Mouse (Mus musculus) myocyte (in vitro differentiated cells): ENCODE results near the gene Arl6ip4. TPM values are rescaled to one million over a fixed set of nuclear protein-coding genes. Genes with fewer than 3 reads are reported as not detected.
A peak's percentile ranks its signal among the peaks of the same experiment; 100 is the strongest.

Experiments used
- H3K27me3 ChIP-seq: one replicate; pipeline ENCODE4 v1.6.1; 2011; ENCODE audit not compliant: control insufficient read depth, insufficient read depth, insufficient read length
- H3K36me3 ChIP-seq: one replicate; pipeline ENCODE4 v1.6.1; 2011; ENCODE audit not compliant: control insufficient read depth, insufficient read depth
- H3K4me2 ChIP-seq: one replicate; pipeline ENCODE4 v1.6.1; 2011; ENCODE audit warnings: low read depth, control low read depth
- H3K4me3 ChIP-seq: one replicate; pipeline ENCODE4 v1.5.1; 2011; ENCODE audit warnings: mild to moderate bottlenecking, control low read depth, moderate library complexity
- H3K79me2 ChIP-seq: one replicate; pipeline ENCODE4 v1.6.1; 2011; ENCODE audit not compliant: control insufficient read depth, insufficient read depth
- H3ac ChIP-seq: one replicate; pipeline ENCODE4 v1.6.1; 2011; ENCODE audit not compliant: control insufficient read depth, insufficient read length
- CEBPB ChIP-seq: IDR thresholded peaks from 2 replicates; pipeline ENCODE4 v1.6.1; 2011; ENCODE audit warnings: mild to moderate bottlenecking, moderate library complexity; ENCODE audit not compliant: poor library complexity, insufficient read depth, severe bottlenecking
- E2F4 ChIP-seq: IDR thresholded peaks from one replicate; pipeline ENCODE4 v1.6.1; 2011; ENCODE audit warnings: mild to moderate bottlenecking, control low read depth, moderate library complexity; ENCODE audit not compliant: insufficient read depth
- MAX ChIP-seq: IDR thresholded peaks from one replicate; pipeline ENCODE4 v1.6.1; 2011; ENCODE audit warnings: low read depth, mild to moderate bottlenecking, control low read depth
- MYOD1 ChIP-seq, 3 experiments: IDR thresholded peaks; one replicate each; pipeline ENCODE4 v1.6.1; 2011; ENCODE audit warnings: control low read depth in 2 of 3, low read depth in 2 of 3, mild to moderate bottlenecking in 2 of 3, moderate library complexity in 1 of 3; ENCODE audit not compliant: insufficient read length in 2 of 3, control insufficient read depth in 1 of 3
- MYOG ChIP-seq, 3 experiments: IDR thresholded peaks; one replicate each; pipeline ENCODE4 v1.6.1; 2011; ENCODE audit warnings: control low read depth in 2 of 3, low read depth in 2 of 3, mild to moderate bottlenecking in 2 of 3; ENCODE audit not compliant: insufficient read length in 2 of 3, control insufficient read depth in 1 of 3, insufficient read depth in 1 of 3
- POLR2A ChIP-seq: IDR thresholded peaks from one replicate; pipeline ENCODE4 v1.6.1; 2011; ENCODE audit warnings: low read depth, mild to moderate bottlenecking, control low read depth, moderate library complexity; ENCODE audit not compliant: insufficient read length
- POLR2AphosphoS2 ChIP-seq: IDR thresholded peaks from one replicate; pipeline ENCODE4 v1.6.1; 2011; ENCODE audit warnings: low read depth, control low read depth; ENCODE audit not compliant: insufficient read length
- REST ChIP-seq: IDR thresholded peaks from one replicate; pipeline ENCODE4 v1.6.1; 2011; ENCODE audit warnings: mild to moderate bottlenecking, control low read depth, moderate library complexity; ENCODE audit not compliant: insufficient read depth, insufficient read length
- SRF ChIP-seq: IDR thresholded peaks from one replicate; pipeline ENCODE4 v1.6.1; 2011; ENCODE audit warnings: low read depth; ENCODE audit not compliant: control insufficient read depth, insufficient read length
- TCF12 ChIP-seq: IDR thresholded peaks from one replicate; pipeline ENCODE4 v1.6.1; 2011; ENCODE audit warnings: mild to moderate bottlenecking, control low read depth; ENCODE audit not compliant: poor library complexity, insufficient read depth, severe bottlenecking
- TCF3 ChIP-seq: IDR thresholded peaks from one replicate; pipeline ENCODE4 v1.6.1; 2011; ENCODE audit warnings: low read depth, control low read depth; ENCODE audit not compliant: insufficient read length
- USF1 ChIP-seq: IDR thresholded peaks from one replicate; pipeline ENCODE4 v1.6.1; 2011; ENCODE audit warnings: low read depth, mild to moderate bottlenecking, control low read depth, moderate library complexity
- polyA plus RNA-seq: library from polyadenylated mRNA; unstranded; fragments of >200 nt; fragmentation: generic; extraction: Trizol; gene quantifications from one replicate; pipeline ENCODE4 v1.2.1, GENCODE M21; 2012; ENCODE audit warnings: missing spikeins

Arl6ip4 gene
- polyA plus RNA-seq, 1 experiment, result 55.0 TPM

- Histone ChIP-seq H3K79me2 (no peaks in the 10 kb centered on the region), H3K36me3 (no peaks in the 10 kb centered on the region), H3K4me2 (no peak overlapping the region), H3K4me3 (no peak overlapping the region), H3ac (no peak overlapping the region), H3K27me3 (no peaks in the 10 kb centered on the region)
- no peak for TF ChIP-seq SRF
- TF ChIP-seq MYOD1 (IDR thresholded peaks at IDR 0.05; ENCODE audit: control insufficient read depth in 1 of 3, insufficient read length in 2 of 3, low read depth in 2 of 3), result no peak
- TF ChIP-seq MAX, result no peak
- TF ChIP-seq USF1, result no peak
- TF ChIP-seq TCF12, result no peak
- no peak for TF ChIP-seq POLR2A
- no peak for TF ChIP-seq MYOG (IDR thresholded peaks at IDR 0.05; ENCODE audit: control insufficient read depth in 1 of 3, insufficient read depth in 1 of 3, insufficient read length in 2 of 3, low read depth in 2 of 3)
- no peak for TF ChIP-seq REST
- no peak for TF ChIP-seq POLR2AphosphoS2
- TF ChIP-seq E2F4, result no peak
- no peak for TF ChIP-seq TCF3
- no peak for TF ChIP-seq CEBPB
Measured at GRCm38 (mm10) chr5:124093852-124094604, 21.9 kb upstream of the Arl6ip4 start.

DNA sequence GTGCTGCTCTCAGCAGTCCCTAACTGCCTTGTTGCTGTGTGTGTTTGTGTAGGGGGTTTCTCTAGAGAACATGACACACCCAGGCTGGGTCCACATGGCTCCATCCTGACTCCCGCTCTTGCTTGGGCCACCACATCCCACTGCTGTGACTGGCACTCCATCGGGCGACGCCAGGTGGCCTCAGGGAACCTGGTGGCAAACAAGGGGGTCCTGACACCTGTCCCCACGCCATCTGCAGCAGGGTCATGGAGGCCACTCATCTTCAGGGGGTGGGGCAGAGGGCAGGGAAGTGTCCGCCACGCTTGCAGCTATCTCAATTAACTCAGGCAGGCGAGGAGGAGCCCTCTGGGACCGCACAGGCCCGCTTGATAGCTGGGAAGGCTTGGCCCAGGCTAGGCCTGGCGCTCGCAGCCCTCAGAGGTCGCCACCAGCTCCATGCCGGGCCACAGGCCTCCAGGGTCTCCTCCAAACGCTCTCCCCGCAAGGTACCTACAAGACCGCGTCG is 20.8 kb upstream of the Arl6ip4 start:
- TF ChIP-seq MYOD1 (IDR thresholded peaks at IDR 0.05; ENCODE audit: control insufficient read depth in 1 of 3, insufficient read length in 2 of 3, low read depth in 2 of 3) (peak in 2 of 3 experiments; percentile 20 to 33), TCF3 (no peak), MAX (no peak)
- Histone ChIP-seq H3K4me2 (peak overlapping the region; percentile 67), H3ac (no peak overlapping the region), H3K27me3 (no peaks in the 10 kb centered on the region), H3K4me3 (peak overlapping the region; percentile 7), H3K36me3 (no peaks in the 10 kb centered on the region), H3K79me2 (no peaks in the 10 kb centered on the region)

- no peak within 1 kb of the TSS for H3ac ChIP-seq
- H3K36me3 ChIP-seq, result no peaks in the 10 kb centered on the region
- no peaks in the 10 kb centered on the region for H3K79me2 ChIP-seq
- H3K4me3 ChIP-seq, result peak within 1 kb of the TSS; percentile 7
- peak within 1 kb of the TSS; percentile 67 for H3K4me2 ChIP-seq
- H3K27me3 ChIP-seq, result no peaks in the 10 kb centered on the region
- TF ChIP-seq REST (no peak), POLR2A (peak; percentile 58)
Measured at GRCm38 (mm10) chr5:124095596-124096232, 20.2 kb upstream of the Arl6ip4 start, which contains the start of gene Abcb9. Gene Abcb9 (minus strand): TSS chr5:124095798.

DNA sequence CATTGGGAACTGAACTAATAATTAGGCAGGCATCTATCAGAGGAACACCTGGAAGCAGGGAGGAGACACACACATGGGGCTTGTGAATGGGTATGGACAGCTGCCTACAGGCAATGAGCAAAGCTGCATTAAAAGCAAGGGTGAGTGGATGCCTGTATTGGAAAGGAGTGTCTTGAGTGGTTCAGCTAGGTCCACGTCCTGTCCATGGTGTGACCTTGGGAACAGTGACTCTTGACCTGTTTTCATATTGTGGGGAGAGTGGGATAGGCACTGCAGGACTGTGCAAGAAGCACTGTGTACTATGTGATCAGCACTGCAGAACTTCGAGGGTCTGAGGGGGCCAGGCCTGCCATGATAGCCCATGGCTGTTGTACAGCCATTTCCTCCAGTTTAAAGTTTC is 17.0 kb upstream of the Arl6ip4 start:
- Histone ChIP-seq H3K4me2 (no peak overlapping the region), H3K79me2 (no peaks in the 10 kb centered on the region), H3K36me3 (no peaks in the 10 kb centered on the region), H3K27me3 (no peaks in the 10 kb centered on the region), H3ac (no peak overlapping the region), H3K4me3 (no peak overlapping the region)
- TF ChIP-seq TCF12 (no peak), MYOD1 (IDR thresholded peaks at IDR 0.05; ENCODE audit: control insufficient read depth in 1 of 3, insufficient read length in 2 of 3, low read depth in 2 of 3) (no peak), USF1 (no peak), MYOG (IDR thresholded peaks at IDR 0.05; ENCODE audit: control insufficient read depth in 1 of 3, insufficient read depth in 1 of 3, insufficient read length in 2 of 3, low read depth in 2 of 3) (no peak), E2F4 (no peak), MAX (no peak), POLR2A (no peak), POLR2AphosphoS2 (no peak), CEBPB (no peak), REST (no peak)

- H3K36me3 ChIP-seq, result no peaks in the 10 kb centered on the region
- TF ChIP-seq POLR2AphosphoS2 (no peak), TCF3 (no peak), MAX (no peak), USF1 (no peak), CEBPB (no peak), POLR2A (no peak), MYOD1 (IDR thresholded peaks at IDR 0.05; ENCODE audit: control insufficient read depth in 1 of 3, insufficient read length in 2 of 3, low read depth in 2 of 3) (no peak), TCF12 (no peak), SRF (no peak), REST (no peak)
- H3K4me3 ChIP-seq, result no peak overlapping the region
- no peaks in the 10 kb centered on the region for H3K79me2 ChIP-seq
- H3K4me2 ChIP-seq, result no peak overlapping the region
- no peaks in the 10 kb centered on the region for H3K27me3 ChIP-seq
- H3ac ChIP-seq, result no peak overlapping the region
Measured at GRCm38 (mm10) chr5:124100128-124101044, 15.5 kb upstream of the Arl6ip4 start.
